ENCODE assay signal across 8 mouse cellular contexts in the genomic region with DNA sequence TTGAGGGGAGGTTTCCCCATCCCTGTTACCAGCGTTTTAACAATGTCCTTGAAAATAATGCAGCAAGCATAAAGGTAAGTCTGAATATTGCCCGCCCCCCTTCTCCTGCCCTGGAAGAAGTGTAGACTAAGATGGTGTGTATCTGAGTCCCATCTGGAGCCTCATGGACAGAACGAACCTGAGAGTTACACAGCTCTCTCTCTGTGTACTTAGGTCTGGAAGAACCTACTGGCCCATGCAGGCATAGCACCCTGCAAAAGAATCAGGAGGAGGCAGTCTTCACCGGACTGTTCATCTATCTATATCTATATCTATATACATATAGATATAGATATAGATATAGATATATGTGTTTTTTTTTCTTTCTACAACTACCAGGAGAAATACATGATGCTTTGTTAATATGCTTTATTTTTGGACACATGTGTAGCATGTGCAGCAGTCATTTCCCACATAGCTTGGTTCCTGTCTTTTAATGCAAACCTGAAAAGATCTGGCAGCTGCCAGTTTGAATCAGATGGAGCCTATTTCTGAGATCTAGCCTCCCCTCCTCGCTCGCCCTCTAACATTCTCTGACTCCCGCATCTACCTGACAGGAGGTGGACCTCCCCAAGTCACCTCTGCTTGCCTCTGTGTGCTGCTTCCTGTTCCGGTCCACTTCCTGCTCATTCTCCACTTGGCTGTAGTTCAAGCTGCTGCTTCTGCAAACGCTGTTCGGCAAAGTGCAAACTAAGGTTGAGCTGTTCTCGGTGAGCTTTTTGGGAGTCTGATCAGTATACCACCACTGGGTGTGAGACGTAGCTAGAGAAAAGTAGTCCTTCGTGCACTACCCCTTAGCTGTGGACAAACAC. TPM values are rescaled to one million over a fixed set of nuclear protein-coding genes. Genes with fewer than 3 reads are reported as not detected.
DNase-seq lines count a peak whose midpoint lies in the region; ATAC-seq and TF ChIP-seq lines count a peak whose summit lies in the region.

No protein-coding gene starts in this region.

- no peak overlapping the region for H3K27ac ChIP-seq in gastrocnemius, adult 2 months
- H3K27ac ChIP-seq in hindbrain, embryonic 11.5 days (ENCODE audit: low read depth, low read length) = no peak overlapping the region
- no peak overlapping the region; the same call in 1 of the 2 replicates for H3K27ac ChIP-seq in limb, embryonic 15.5 days

- DNase-seq in gastrocnemius, adult 2 months = no peak
- DNase-seq in gastrocnemius, postnatal 10 days = no peak
- DNase-seq in adipocyte (ENCODE audit: low spot score) = peak; percentile 25
- no peak for DNase-seq in hindbrain, embryonic 11.5 days (ENCODE audit: low spot score)
- DNase-seq in left cerebral cortex, postnatal 4 days = no peak
- DNase-seq in gastrocnemius, postnatal 14 days = no peak

- peak; percentile 24; the same call in 1 of the 2 replicates for TF ChIP-seq CTCF in gastrocnemius, adult 2 months (IDR thresholded peaks at IDR 0.05)

- WGBS in hindbrain, embryonic 11.5 days = 83% methylated on average over 13 of the region's 13 CpGs
- 72% methylated on average over 13 of the region's 13 CpGs for WGBS in limb, embryonic 15.5 days

- ATAC-seq in hindbrain, embryonic 11.5 days (ENCODE audit: low FRiP score) = no peak
- no peak for ATAC-seq in limb, embryonic 15.5 days (ENCODE audit: insufficient number of reproducible peaks, low FRiP score, low TSS enrichment, low read depth)
- ATAC-seq in monocyte, adult 5-6 weeks (replicated peaks; ENCODE audit: insufficient number of reproducible peaks, low FRiP score, low TSS enrichment, poor library complexity, severe bottlenecking) = 0 out of 2 replicates have a peak, but pooled peaks have one; percentile 23

- H3K4me2 ChIP-seq in hindbrain, embryonic 11.5 days (replicated peaks; ENCODE audit: low read depth, low read length) = 0 out of 2 replicates have a peak overlapping the region, but pooled peaks have one; percentile 94
- H3K4me2 ChIP-seq in limb, embryonic 15.5 days = peak overlapping the region; percentile 94

- H3K4me1 ChIP-seq in hindbrain, embryonic 11.5 days (replicated peaks; ENCODE audit: control insufficient read depth, insufficient read depth, low read length) = 0 out of 2 replicates have a peak, but pooled peaks cover 4% of the 10 kb centered on the region
- H3K4me1 ChIP-seq in limb, embryonic 15.5 days = peaks cover 14% of the 10 kb centered on the region

- intact Hi-C loops in gastrocnemius, adult 2 months (cut with DNase I) = loop anchor here (5.0 kb wide), 1 partner anchor 37 kb away; a partner anchor contains a TSS
- intact Hi-C loops in left cerebral cortex, postnatal 4 days (cut with DNase I) = no loop called here
- intact Hi-C loops in gastrocnemius, postnatal 14 days (cut with DNase I; ENCODE audit: low total_unique reads) = no loop called here

- no peaks in the 10 kb centered on the region for H3K36me3 ChIP-seq in hindbrain, embryonic 11.5 days (ENCODE audit: control insufficient read depth, insufficient read depth, low read length)
- H3K36me3 ChIP-seq in limb, embryonic 15.5 days = peaks cover 11% of the 10 kb centered on the region; the same call in 1 of the 2 replicates

- H3K4me3 ChIP-seq in gastrocnemius, adult 2 months = peak overlapping the region; percentile 83; the same call in 1 of the 2 replicates
- no peak overlapping the region for H3K4me3 ChIP-seq in hindbrain, embryonic 11.5 days (ENCODE audit: low read depth, low read length)
- peak overlapping the region; percentile 69; the same call in 1 of the 2 replicates for H3K4me3 ChIP-seq in limb, embryonic 15.5 days

- no peaks in the 10 kb centered on the region for H3K9me3 ChIP-seq in hindbrain, embryonic 11.5 days (ENCODE audit: control insufficient read depth, low read length)
- H3K9me3 ChIP-seq in limb, embryonic 15.5 days = no peaks in the 10 kb centered on the region

- H3K9ac ChIP-seq in hindbrain, embryonic 11.5 days (ENCODE audit: low read depth, low read length) = no peak overlapping the region
- H3K9ac ChIP-seq in limb, embryonic 15.5 days = 0 out of 2 replicates have a peak overlapping the region, but pooled peaks have one; percentile 7

- H3K27me3 ChIP-seq in hindbrain, embryonic 11.5 days (ENCODE audit: control insufficient read depth, insufficient read depth, low read length) = no peaks in the 10 kb centered on the region; the same call in 1 of the 2 replicates
- no peaks in the 10 kb centered on the region; the same call in 1 of the 2 replicates for H3K27me3 ChIP-seq in limb, embryonic 15.5 days

RNA-seq across cellular contexts. Expression of a gene that starts 1.5 kb away (rescaled TPM):
- total RNA-seq in gastrocnemius, adult 2 months (2021) = 1 to 10 TPM; 7.4 to 8.3 TPM
- total RNA-seq in gastrocnemius, postnatal 10 days (2021) = 1 to 10 TPM; 6.7 to 7.3 TPM
- 24.2 and 25.6 TPM in 2 replicates for polyA plus RNA-seq in hindbrain, embryonic 11.5 days (2014; fragmentation: Nextera tagmentation; extraction: Ambion mirVana)
- polyA plus RNA-seq in limb, embryonic 15.5 days (2015; fragmentation: Nextera tagmentation; extraction: Ambion mirVana) = 26.2 and 26.6 TPM in 2 replicates
- total RNA-seq in monocyte, adult 5-6 weeks (2017) = 9.7 to 23.4 TPM (median 20.9 TPM) in 3 replicates
- 10 to 100 TPM; 53.0 to 58.5 TPM for total RNA-seq in left cerebral cortex, postnatal 4 days (2021)
- total RNA-seq in gastrocnemius, postnatal 14 days (2021) = 1 to 10 TPM; 5.5 to 6.6 TPM

RNA-seq across cellular contexts. Expression of a gene that starts 36.2 kb away (rescaled TPM):
- 1 to 10 TPM; 4.9 to 5.5 TPM for total RNA-seq in gastrocnemius, adult 2 months (2021)
- total RNA-seq in gastrocnemius, postnatal 10 days (2021) = 10 to 100 TPM; 15.2 to 20.1 TPM
- polyA plus RNA-seq in hindbrain, embryonic 11.5 days (2014; fragmentation: Nextera tagmentation; extraction: Ambion mirVana) = 29.8 and 35.3 TPM in 2 replicates
- 92.8 and 102 TPM in 2 replicates for polyA plus RNA-seq in limb, embryonic 15.5 days (2015; fragmentation: Nextera tagmentation; extraction: Ambion mirVana)
- 25.0 to 54.2 TPM (median 37.5 TPM) in 3 replicates for total RNA-seq in monocyte, adult 5-6 weeks (2017)
- total RNA-seq in left cerebral cortex, postnatal 4 days (2021) = 100 to 1,000 TPM; 138 to 144 TPM
- total RNA-seq in gastrocnemius, postnatal 14 days (2021) = 10 to 100 TPM; 10.6 to 12.3 TPM
